Mouse (Mus musculus) E14TG2a.4 (cell line): ENCODE measurements around the gene Arl15.
A peak's percentile ranks its signal among the peaks of the same experiment; 100 is the strongest.

ENCODE experiments used
- CTCF ChIP-seq: conservative IDR thresholded peaks from 2 replicates; pipeline ENCODE4 v1.5.1; 2014; ENCODE audit warnings: low read length
- NANOG ChIP-seq: IDR thresholded peaks from 2 replicates; pipeline ENCODE4 v1.6.1; 2014; ENCODE audit warnings: borderline replicate concordance, low read length, mixed read lengths
- POU5F1 ChIP-seq: IDR thresholded peaks from 2 replicates; pipeline ENCODE4 v1.6.1; 2014; ENCODE audit warnings: low read length, borderline replicate concordance

DNA sequence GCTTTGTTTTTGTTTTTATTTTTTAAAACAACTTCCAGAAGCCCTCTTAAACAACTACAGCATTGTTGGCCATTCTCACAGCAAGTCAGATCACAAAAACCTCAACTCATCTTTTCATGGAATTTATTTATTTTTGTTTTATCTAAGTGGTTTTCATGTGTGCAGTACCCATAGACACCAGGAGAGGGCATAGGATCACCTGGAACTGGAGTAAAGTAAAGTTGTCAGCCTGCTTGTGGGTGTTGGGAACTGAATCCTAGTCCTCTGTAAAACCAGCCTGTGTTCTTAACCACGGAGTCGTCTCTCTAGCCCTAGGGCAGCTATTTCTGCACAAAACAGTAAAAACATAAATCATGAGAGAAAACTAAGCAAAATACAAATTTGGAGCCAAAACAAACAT lies 334.1 kb downstream of the Arl15 start:
- no peak for TF ChIP-seq POU5F1
- peak; percentile 47 for TF ChIP-seq CTCF
- no peak for TF ChIP-seq NANOG
